Mouse (Mus musculus): ENCODE results near the gene H2-DMb1. TPM values are rescaled to one million over a fixed set of nuclear protein-coding genes. Genes with fewer than 3 reads are reported as not detected.

The H2-DMb1 gene
- polyA plus RNA-seq, 1 experiment from 2014 or later: 1.6 TPM

GRCm38 (mm10) chr17:34208421-34208820, 55.5 kb downstream of the H2-DMb1 start:
- H3K9ac ChIP-seq (replicated peaks; ENCODE audit: low read depth, low read length): no peak overlapping the region
- peaks cover 13% of the 10 kb centered on the region for H3K27me3 ChIP-seq (ENCODE audit: control insufficient read depth, insufficient read depth, low read length)
- 0 out of 2 replicates have a peak, but pooled peaks cover 7% of the 10 kb centered on the region for H3K4me1 ChIP-seq (ENCODE audit: control insufficient read depth, insufficient read depth, low read length)
- no peak overlapping the region for H3K4me2 ChIP-seq (replicated peaks; ENCODE audit: low read depth, low read length)
- no peaks in the 10 kb centered on the region for H3K36me3 ChIP-seq (ENCODE audit: control insufficient read depth, insufficient read depth, low read length)
- ATAC-seq (ENCODE audit: insufficient number of reproducible peaks, insufficient read depth, low FRiP score, low read depth): no peak
- no peak overlapping the region for H3K27ac ChIP-seq (ENCODE audit: low read length)
- no peaks in the 10 kb centered on the region for H3K9me3 ChIP-seq (ENCODE audit: control insufficient read depth, low read depth, low read length)
- 19% methylated on average over 10 of the region's 10 CpGs for WGBS
- H3K4me3 ChIP-seq (ENCODE audit: low read depth, low read length): no peak overlapping the region

GRCm38 (mm10) chr17:34209680-34210079, 56.8 kb downstream of the H2-DMb1 start:
- H3K9ac ChIP-seq (replicated peaks; ENCODE audit: low read depth, low read length): no peak overlapping the region
- 38% methylated on average over 3 of the region's 3 CpGs for WGBS
- no peak overlapping the region for H3K4me3 ChIP-seq (ENCODE audit: low read depth, low read length)
- ATAC-seq (ENCODE audit: insufficient number of reproducible peaks, insufficient read depth, low FRiP score, low read depth): no peak
- no peaks in the 10 kb centered on the region for H3K9me3 ChIP-seq (ENCODE audit: control insufficient read depth, low read depth, low read length)
- H3K4me1 ChIP-seq (ENCODE audit: control insufficient read depth, insufficient read depth, low read length): 0 out of 2 replicates have a peak, but pooled peaks cover 7% of the 10 kb centered on the region
- no peak overlapping the region for H3K4me2 ChIP-seq (replicated peaks; ENCODE audit: low read depth, low read length)
- no peaks in the 10 kb centered on the region for H3K36me3 ChIP-seq (ENCODE audit: control insufficient read depth, insufficient read depth, low read length)
- peaks cover 22% of the 10 kb centered on the region for H3K27me3 ChIP-seq (ENCODE audit: control insufficient read depth, insufficient read depth, low read length)
- no peak overlapping the region for H3K27ac ChIP-seq (ENCODE audit: low read length)

Other genes starting within 250 kb of the H2-DMb1 start
- gene Platr17, start 247.9 kb upstream of the H2-DMb1 start, polyA plus RNA-seq (2014; fragmentation: Nextera tagmentation; extraction: Ambion mirVana): 0.54 and 1.00 TPM in 2 replicates
- 39.2 and 44.6 TPM in 2 replicates for gene Daxx, start 243.7 kb upstream of the H2-DMb1 start, polyA plus RNA-seq (2014; fragmentation: Nextera tagmentation; extraction: Ambion mirVana)
- gene Tapbp, start 237.2 kb upstream of the H2-DMb1 start, polyA plus RNA-seq (2014; fragmentation: Nextera tagmentation; extraction: Ambion mirVana): 45.3 and 47.9 TPM in 2 replicates
- gene Zbtb22, start 237.2 kb upstream of the H2-DMb1 start, polyA plus RNA-seq (2014; fragmentation: Nextera tagmentation; extraction: Ambion mirVana): 9.4 and 10.4 TPM in 2 replicates
- 38.4 and 39.8 TPM in 2 replicates for gene Rgl2, start 223.5 kb upstream of the H2-DMb1 start, polyA plus RNA-seq (2014; fragmentation: Nextera tagmentation; extraction: Ambion mirVana)
- 141 and 152 TPM in 2 replicates for gene Pfdn6, start 212.7 kb upstream of the H2-DMb1 start, polyA plus RNA-seq (2014; fragmentation: Nextera tagmentation; extraction: Ambion mirVana)
- 19.0 and 23.0 TPM in 2 replicates for gene Wdr46, start 212.4 kb upstream of the H2-DMb1 start, polyA plus RNA-seq (2014; fragmentation: Nextera tagmentation; extraction: Ambion mirVana)
- gene B3galt4, start 201.6 kb upstream of the H2-DMb1 start, polyA plus RNA-seq (2014; fragmentation: Nextera tagmentation; extraction: Ambion mirVana): 2.8 and 2.9 TPM in 2 replicates
- gene Vps52, start 197.3 kb upstream of the H2-DMb1 start, polyA plus RNA-seq (2014; fragmentation: Nextera tagmentation; extraction: Ambion mirVana): 31.5 and 34.8 TPM in 2 replicates
- gene Rps18, start 197.1 kb upstream of the H2-DMb1 start, polyA plus RNA-seq (2014; fragmentation: Nextera tagmentation; extraction: Ambion mirVana): 2,047 and 2,164 TPM in 2 replicates
- gene H2-K1, start 152.7 kb upstream of the H2-DMb1 start, polyA plus RNA-seq (2014; fragmentation: Nextera tagmentation; extraction: Ambion mirVana): 38.3 and 38.8 TPM in 2 replicates
- 7.5 and 8.6 TPM in 2 replicates for gene Ring1, start 128.4 kb upstream of the H2-DMb1 start, polyA plus RNA-seq (2014; fragmentation: Nextera tagmentation; extraction: Ambion mirVana)
- gene H2-Ke6, start 125.0 kb upstream of the H2-DMb1 start, polyA plus RNA-seq (2014; fragmentation: Nextera tagmentation; extraction: Ambion mirVana): 41.7 and 44.9 TPM in 2 replicates
- 81.3 and 91.7 TPM in 2 replicates for gene Slc39a7, start 121.4 kb upstream of the H2-DMb1 start, polyA plus RNA-seq (2014; fragmentation: Nextera tagmentation; extraction: Ambion mirVana)
- gene Rxrb, start 121.3 kb upstream of the H2-DMb1 start, polyA plus RNA-seq (2014; fragmentation: Nextera tagmentation; extraction: Ambion mirVana): 21.7 and 22.4 TPM in 2 replicates
- 0.32 and 1.2 TPM in 2 replicates for gene Col11a2, start 113.6 kb upstream of the H2-DMb1 start, polyA plus RNA-seq (2014; fragmentation: Nextera tagmentation; extraction: Ambion mirVana)
- gene H2-Oa, start 60.7 kb upstream of the H2-DMb1 start, polyA plus RNA-seq (2014; fragmentation: Nextera tagmentation; extraction: Ambion mirVana): 0.65 and 1.1 TPM in 2 replicates
- gene H2-DMa, start 33.5 kb upstream of the H2-DMb1 start, polyA plus RNA-seq (2014; fragmentation: Nextera tagmentation; extraction: Ambion mirVana): 11.9 and 15.1 TPM in 2 replicates
- gene Brd2, start 30.4 kb upstream of the H2-DMb1 start, polyA plus RNA-seq (2014; fragmentation: Nextera tagmentation; extraction: Ambion mirVana): 150 and 152 TPM in 2 replicates
- gene H2-DMb2, start 9.8 kb upstream of the H2-DMb1 start, polyA plus RNA-seq (2014; fragmentation: Nextera tagmentation; extraction: Ambion mirVana): 0.35 and 0.38 TPM in 2 replicates
- 5.2 and 7.2 TPM in 2 replicates for gene Tap1, start 34.5 kb downstream of the H2-DMb1 start, polyA plus RNA-seq (2014; fragmentation: Nextera tagmentation; extraction: Ambion mirVana)
- gene Psmb9, start 34.7 kb downstream of the H2-DMb1 start, polyA plus RNA-seq (2014; fragmentation: Nextera tagmentation; extraction: Ambion mirVana): 3.4 and 4.4 TPM in 2 replicates
- gene Psmb8, start 44.6 kb downstream of the H2-DMb1 start, polyA plus RNA-seq (2014; fragmentation: Nextera tagmentation; extraction: Ambion mirVana): 5.9 and 8.3 TPM in 2 replicates
- 1.6 and 2.4 TPM in 2 replicates for gene Tap2, start 50.5 kb downstream of the H2-DMb1 start, polyA plus RNA-seq (2014; fragmentation: Nextera tagmentation; extraction: Ambion mirVana)
- 0.54 TPM in 1 of 2 replicates, not detected in the other for gene H2-Ob, start 85.8 kb downstream of the H2-DMb1 start, polyA plus RNA-seq (2014; fragmentation: Nextera tagmentation; extraction: Ambion mirVana)
- gene H2-Ab1, start 104.6 kb downstream of the H2-DMb1 start, polyA plus RNA-seq (2014; fragmentation: Nextera tagmentation; extraction: Ambion mirVana): 9.4 and 12.6 TPM in 2 replicates
- gene H2-Aa, start 134.8 kb downstream of the H2-DMb1 start, polyA plus RNA-seq (2014; fragmentation: Nextera tagmentation; extraction: Ambion mirVana): 3.0 and 4.4 TPM in 2 replicates
- gene H2-Eb1, start 152.8 kb downstream of the H2-DMb1 start, polyA plus RNA-seq (2014; fragmentation: Nextera tagmentation; extraction: Ambion mirVana): 2.8 and 2.9 TPM in 2 replicates
- not detected in 2 replicates for gene H2-Eb2, start 172.6 kb downstream of the H2-DMb1 start, polyA plus RNA-seq (2014; fragmentation: Nextera tagmentation; extraction: Ambion mirVana)
- gene Btnl2, start 201.8 kb downstream of the H2-DMb1 start, polyA plus RNA-seq (2014; fragmentation: Nextera tagmentation; extraction: Ambion mirVana): 0.10 and 0.13 TPM in 2 replicates
- not detected in 2 replicates for gene Btnl1, start 224.1 kb downstream of the H2-DMb1 start, polyA plus RNA-seq (2014; fragmentation: Nextera tagmentation; extraction: Ambion mirVana)
- gene BC051142, start 245.7 kb downstream of the H2-DMb1 start, polyA plus RNA-seq (2014; fragmentation: Nextera tagmentation; extraction: Ambion mirVana): 0.85 and 1.2 TPM in 2 replicates